Mouse (Mus musculus) T-helper 2 cell (primary cell): ENCODE measurements around the gene Gm2244.
"Not testable (repeated sequence)": the region's sequence is repeated elsewhere in the genome, so short reads cannot be mapped to it uniquely, and the experiment has no call there.

Source experiments
- in situ Hi-C: fragments of 300-600 bp; cut with MboI, MseI; formaldehyde crosslinking; loops from one replicate; pipeline ENCODE4 v1.15.1; 2025; ENCODE audit warnings: high pct_unique_total_duplicates

Gene Gm2244

DNA sequence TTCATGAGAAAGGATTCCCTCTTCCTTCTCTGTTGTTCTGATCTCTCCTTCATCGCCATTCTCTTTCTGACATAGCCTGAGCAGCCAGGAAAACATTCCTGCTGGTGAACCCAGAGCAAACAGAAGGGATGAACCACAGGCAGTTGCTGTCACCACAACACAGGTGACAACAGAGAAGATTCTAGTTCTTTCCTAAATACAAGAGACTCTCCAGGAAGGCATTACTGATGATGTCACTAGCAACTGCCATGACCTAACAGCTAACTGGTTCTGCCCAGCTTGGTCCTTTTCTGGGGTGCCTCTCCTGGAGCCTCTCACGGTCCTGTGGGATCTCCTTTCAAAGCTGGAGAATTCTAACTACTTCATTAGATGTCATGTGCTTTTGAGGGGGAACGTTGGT is at the start of gene Gm2244:
Gm2244 (minus strand) TSS at position 101 of the 400 bp plus-strand sequence.
- in situ Hi-C loops, result not testable (repeated sequence)

GRCm38 (mm10) chr14:19584804-19585667 is 35.3 kb upstream of the Gm2244 start, which contains the start of gene Gm2237:
Gene Gm2237 (minus strand): TSS chr14:19585135.
- in situ Hi-C loops, result not testable (repeated sequence)
